ENCODE assay signal across 18 mouse cellular contexts in genomic region chr19:8829660-8830059, GRCm38 (mm10). TPM values are rescaled to one million over a fixed set of nuclear protein-coding genes. Genes with fewer than 3 reads are reported as not detected.
DNase-seq lines count a peak whose midpoint lies in the region; ATAC-seq and TF ChIP-seq lines count a peak whose summit lies in the region.
"Had no signal": no experiment of that assay in that cellular context is flagged by ENCODE, and none has a peak within 500 bp of the region (broad histone marks: within the 10 kb centered on the region; RNA-seq: fewer than 3 reads in every experiment).

Gene AC129217.1 (plus strand): TSS chr19:8829773.

- no peak within 1 kb of the TSS for H3K27ac ChIP-seq in limb, embryonic 13.5 days
- no peak within 1 kb of the TSS for H3K27ac ChIP-seq in limb, embryonic 10.5 days
- no peak within 1 kb of the TSS for H3K27ac ChIP-seq in MEL (ENCODE audit: control insufficient read depth, low read depth, low read length)
- H3K27ac ChIP-seq in gastrocnemius, adult 2 months: no peak within 1 kb of the TSS
- H3K27ac ChIP-seq: heart, adult 2 months; limb, embryonic 12.5 days; neural tube, embryonic 13.5 days had no signal

- no peak for TF ChIP-seq EP300 in MEL (IDR thresholded peaks at IDR 0.05; ENCODE audit: low read depth in 1 of 2, low read length in 2 of 2)

- peak within 1 kb of the TSS; percentile 13; the same call in 1 of the 2 replicates for H3K9ac ChIP-seq in limb, embryonic 13.5 days
- H3K9ac ChIP-seq in MEL (ENCODE audit: control insufficient read depth, low read depth, low read length, poor library complexity, severe bottlenecking): no peak within 1 kb of the TSS
- H3K9ac ChIP-seq: limb, embryonic 12.5 days; neural tube, embryonic 13.5 days had no signal

- intact Hi-C loops in gastrocnemius, adult 2 months (cut with DNase I): no loop called here

- TF ChIP-seq POLR2A in MEL (IDR thresholded peaks at IDR 0.05; ENCODE audit: control insufficient read depth in 1 of 2, insufficient read depth in 1 of 2, low read depth in 1 of 2, low read length in 2 of 2, poor library complexity in 1 of 2): no peak

- DNase-seq in limb, embryonic 10.5 days (ENCODE audit: low spot score): no peak
- peak; percentile 40 for DNase-seq in MEL (ENCODE audit: low read depth, low spot score)
- DNase-seq in gastrocnemius, adult 2 months: no peak
- DNase-seq: cerebellum, adult 18-20 months; embryo, embryonic 11 days; heart, adult 2 months; kidney, adult 8-10 months; kidney, postnatal 4 days; right cerebral cortex, postnatal 4 days had no signal

- H3K9me3 ChIP-seq in limb, embryonic 13.5 days: no peaks in the 10 kb centered on the region
- no peaks in the 10 kb centered on the region for H3K9me3 ChIP-seq in limb, embryonic 10.5 days (replicated peaks)
- no peaks in the 10 kb centered on the region for H3K9me3 ChIP-seq in MEL (replicated peaks; ENCODE audit: insufficient read depth, low read length)
- H3K9me3 ChIP-seq: limb, embryonic 12.5 days; neural tube, embryonic 13.5 days had no signal

- H3K27me3 ChIP-seq in limb, embryonic 13.5 days: no peaks in the 10 kb centered on the region
- no peaks in the 10 kb centered on the region for H3K27me3 ChIP-seq in limb, embryonic 10.5 days (ENCODE audit: low read depth, poor library complexity, severe bottlenecking)
- no peaks in the 10 kb centered on the region for H3K27me3 ChIP-seq in MEL (ENCODE audit: control insufficient read depth in 1 of 2, insufficient read depth in 2 of 2, low read length in 2 of 2)
- H3K27me3 ChIP-seq: limb, embryonic 12.5 days; neural tube, embryonic 13.5 days had no signal

- 93% methylated on average over 8 of the region's 8 CpGs for WGBS in limb, embryonic 13.5 days
- WGBS in limb, embryonic 10.5 days: 91% methylated on average over 8 of the region's 8 CpGs

- ATAC-seq in limb, embryonic 13.5 days (ENCODE audit: low FRiP score, low read depth): no peak
- ATAC-seq in common myeloid progenitor, adult 5-6 weeks (replicated peaks; ENCODE audit: low read depth, poor library complexity, severe bottlenecking): peak; percentile 91
- ATAC-seq in megakaryocyte progenitor cell, adult 5-6 weeks (replicated peaks; ENCODE audit: poor library complexity): peak; percentile 94
- no peak for ATAC-seq in activated CD4-positive, CD25-positive, alpha-beta regulatory T cell, adult 4 months
- ATAC-seq: forebrain, embryonic 16.5 days had no signal

- TF ChIP-seq RAD21 in MEL (IDR thresholded peaks at IDR 0.05; ENCODE audit: low read depth, low read length): no peak

- no peak within 1 kb of the TSS for H3K4me3 ChIP-seq in limb, embryonic 13.5 days
- H3K4me3 ChIP-seq in limb, embryonic 10.5 days: no peak within 1 kb of the TSS
- H3K4me3 ChIP-seq in MEL (ENCODE audit: control insufficient read depth in 1 of 2, insufficient read depth in 1 of 2, low read depth in 2 of 2, low read length in 2 of 2): no peak within 1 kb of the TSS
- no peak within 1 kb of the TSS for H3K4me3 ChIP-seq in gastrocnemius, adult 2 months
- H3K4me3 ChIP-seq: heart, adult 2 months; limb, embryonic 12.5 days; neural tube, embryonic 13.5 days had no signal

- no peak within 1 kb of the TSS for H3K4me2 ChIP-seq in limb, embryonic 13.5 days (replicated peaks)
- H3K4me2 ChIP-seq: limb, embryonic 12.5 days; neural tube, embryonic 13.5 days had no signal

- no peaks in the 10 kb centered on the region for H3K4me1 ChIP-seq in limb, embryonic 13.5 days
- no peaks in the 10 kb centered on the region for H3K4me1 ChIP-seq in limb, embryonic 10.5 days
- no peaks in the 10 kb centered on the region; a peak in 1 of 4 replicates for H3K4me1 ChIP-seq in MEL (ENCODE audit: control insufficient read depth in 1 of 2, insufficient read depth in 2 of 2, low read length in 2 of 2)
- H3K4me1 ChIP-seq: limb, embryonic 12.5 days; neural tube, embryonic 13.5 days had no signal

- TF ChIP-seq CTCF in MEL (IDR thresholded peaks at IDR 0.05 in 2 of 3, conservative IDR thresholded peaks at IDR 0.05 in 1 of 3; ENCODE audit: control insufficient read depth in 1 of 3, insufficient read depth in 1 of 3, low read depth in 2 of 3, low read length in 3 of 3, poor library complexity in 1 of 3, severe bottlenecking in 1 of 3): no peak
- TF ChIP-seq CTCF in gastrocnemius, adult 2 months (IDR thresholded peaks at IDR 0.05): no peak

- H3K36me3 ChIP-seq in limb, embryonic 13.5 days: peaks cover 99% of the 10 kb centered on the region
- peaks cover 100% of the 10 kb centered on the region for H3K36me3 ChIP-seq in limb, embryonic 10.5 days
- H3K36me3 ChIP-seq in MEL (ENCODE audit: control insufficient read depth in 1 of 2, insufficient read depth in 2 of 2, low read length in 2 of 2): peaks cover 2 to 62% of the 10 kb centered on the region in 2 experiments; a peak in 3 of 4 replicates

- H3K79me2 ChIP-seq in MEL (ENCODE audit: control insufficient read depth, insufficient read depth, low read length, poor library complexity): peaks cover 5% of the 10 kb centered on the region; the same call in 1 of the 2 replicates

TF ChIP-seq in MEL, 35 proteins besides CTCF, POLR2A, EP300 and RAD21:
- no peak for TF ChIP-seq MYC (IDR thresholded peaks at IDR 0.05; ENCODE audit: low read depth, low read length)
- TF ChIP-seq MAX (IDR thresholded peaks at IDR 0.05; ENCODE audit: low read length): no peak
- no peak for TF ChIP-seq USF1 (IDR thresholded peaks at IDR 0.05; ENCODE audit: low read depth, low read length)
- TF ChIP-seq GATA1 (IDR thresholded peaks at IDR 0.05; ENCODE audit: low read depth, low read length): no peak
- no peak for TF ChIP-seq ETS1 (IDR thresholded peaks at IDR 0.05; ENCODE audit: low read depth, low read length)
- no peak for TF ChIP-seq ZC3H11A (IDR thresholded peaks at IDR 0.05; ENCODE audit: low read depth, low read length)
- TF ChIP-seq ZNF384 (IDR thresholded peaks at IDR 0.05; ENCODE audit: low read depth, low read length): no peak
- no peak for TF ChIP-seq CHD1 (IDR thresholded peaks at IDR 0.05; ENCODE audit: low read depth, low read length)
- TF ChIP-seq TCF12 (IDR thresholded peaks at IDR 0.05; ENCODE audit: low read depth, low read length): no peak
- TF ChIP-seq HCFC1 (IDR thresholded peaks at IDR 0.05; ENCODE audit: low read depth, low read length): no peak
- TF ChIP-seq BHLHE40 (IDR thresholded peaks at IDR 0.05; ENCODE audit: borderline replicate concordance, low read depth, low read length): no peak
- no peak for TF ChIP-seq POLR2AphosphoS2 (IDR thresholded peaks at IDR 0.05; ENCODE audit: low read length)
- no peak for TF ChIP-seq UBTF (IDR thresholded peaks at IDR 0.05; ENCODE audit: borderline replicate concordance, insufficient read depth, low read depth, low read length)
- TF ChIP-seq ZMIZ1 (IDR thresholded peaks at IDR 0.05; ENCODE audit: low read depth, low read length): no peak
- no peak for TF ChIP-seq SMC3 (IDR thresholded peaks at IDR 0.05; ENCODE audit: low read depth, low read length)
- TF ChIP-seq MXI1 (IDR thresholded peaks at IDR 0.05; ENCODE audit: low read depth, low read length): no peak
- TF ChIP-seq MEF2A (IDR thresholded peaks at IDR 0.05; ENCODE audit: extremely low read depth, insufficient replicate concordance, low read depth, low read length, poor library complexity, severe bottlenecking): no peak
- no peak for TF ChIP-seq JUND (IDR thresholded peaks at IDR 0.05; ENCODE audit: low read depth, low read length)
- no peak for TF ChIP-seq MAFK (IDR thresholded peaks at IDR 0.05; ENCODE audit: borderline replicate concordance, low read depth, low read length)

RNA-seq across cellular contexts. Expression of gene AC129217.1, which starts in this region (rescaled TPM):
- polyA plus RNA-seq in limb, embryonic 13.5 days (2015; fragmentation: Nextera tagmentation; extraction: Ambion mirVana): not detected in 2 replicates
- polyA plus RNA-seq in limb, embryonic 10.5 days (2016; fragmentation: Nextera tagmentation; extraction: Ambion mirVana): not detected in 2 replicates
- 0.23 TPM in 1 of 2 replicates, not detected in the other for total RNA-seq in MEL (2012; rRNA removed)
- polyA plus RNA-seq in MEL (2012; ENCODE audit: insufficient read depth in 1 of 2, insufficient read length in 2 of 2, low read depth in 1 of 2, low replicate concordance in 2 of 2, missing spikeins in 1 of 2): 10 to 100 TPM in 1 of 2 experiments, not detected in 1; 53.4 TPM
- 4.2 TPM in 1 of 2 replicates, not detected in the other for total RNA-seq in common myeloid progenitor, adult 5-6 weeks (2017)
- 0.76 TPM in 1 of 2 replicates, not detected in the other for total RNA-seq in megakaryocyte progenitor cell, adult 5-6 weeks (2015)
- not detected in 2 replicates for total RNA-seq in megakaryocyte progenitor cell, adult 5-6 weeks (2017)
- total RNA-seq in gastrocnemius, adult 2 months (2021): not detected
- polyA plus RNA-seq in activated CD4-positive, CD25-positive, alpha-beta regulatory T cell, adult 4 months (2017; shearing (Covaris generic)): not detected
- total RNA-seq: heart, adult 2 months had no signal
- polyA plus RNA-seq: forebrain, embryonic 16.5 days; heart, adult 2 months; heart, postnatal 0 days; limb, embryonic 12.5 days; midbrain, postnatal 0 days; neural tube, embryonic 13.5 days had no signal

Comparison
In these comparisons a context has a peak if more than half of its experiments do, and no peak if none do; other contexts are left out.
1. RNA of gene AC129217.1 (polyA plus RNA-seq): 53.4 TPM in MEL; not detected in limb, embryonic 13.5 days, not detected in limb, embryonic 10.5 days and not detected in activated CD4-positive, CD25-positive, alpha-beta regulatory T cell, adult 4 months; every median in the first group is over 10 times any median in the second.
2. Peak in ATAC-seq in megakaryocyte progenitor cell, adult 5-6 weeks; RNA of the gene not detected or under 1 TPM.